Mouse (Mus musculus): Measurements from ENCODE around the gene Gm37240.

DNA sequence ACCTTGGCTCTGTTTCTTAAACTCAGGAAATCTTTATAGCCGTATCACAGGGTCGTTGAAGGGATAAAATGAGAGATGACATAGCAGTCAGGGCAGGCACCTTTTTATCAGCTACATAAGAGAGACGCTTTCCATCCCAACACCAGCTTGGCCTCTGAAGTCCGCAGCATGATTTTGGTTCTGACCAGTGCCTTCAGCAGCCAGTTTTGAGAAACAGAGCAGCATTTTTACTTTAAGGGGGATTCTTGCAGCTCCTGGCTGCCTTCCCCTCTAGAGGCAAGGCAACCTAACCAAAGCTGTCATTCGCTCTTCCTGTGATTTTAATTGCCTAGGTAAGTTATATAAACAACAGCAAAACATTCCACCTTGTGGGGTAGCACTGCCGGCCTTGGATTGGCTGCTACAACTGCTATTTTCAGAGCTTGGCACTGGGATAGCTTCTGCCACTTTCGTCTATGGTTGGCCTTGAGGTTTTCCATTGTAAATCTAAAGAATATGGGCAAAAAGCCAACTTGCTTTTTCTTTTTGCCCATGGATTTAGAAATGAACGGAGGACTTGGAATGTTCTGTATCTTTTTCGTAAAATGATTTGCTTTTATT lies 674.5 kb downstream of the Gm37240 start:
- TF ChIP-seq CTCF (IDR thresholded peaks at IDR 0.05; ENCODE audit: borderline replicate concordance, extremely low read depth, insufficient read depth, insufficient read length), result no peak
- TF ChIP-seq POLR2A (IDR thresholded peaks at IDR 0.05; ENCODE audit: borderline replicate concordance, extremely low read depth, insufficient read depth, insufficient read length, poor library complexity, severe bottlenecking), result no peak
